Mouse (Mus musculus) retina, postnatal 7 days (tissue): ENCODE data around the gene Serinc2.
"Not testable (repeated sequence)": the region's sequence is repeated elsewhere in the genome, so short reads cannot be mapped to it uniquely, and the experiment has no call there.

ENCODE experiments used
- DNase-seq: peaks from one replicate; pipeline ENCODE4 v3.0.0-alpha.2; 2012; ENCODE audit warnings: low read depth, low spot score

Gene Serinc2

GRCm38 (mm10) chr4:130264131-130264530 is 14.9 kb downstream of the Serinc2 start:
- DNase-seq, result no peak

- no peak for DNase-seq
These were observed 18.6 kb downstream of the Serinc2 start for GRCm38 (mm10) chr4:130260406-130260805.

DNA sequence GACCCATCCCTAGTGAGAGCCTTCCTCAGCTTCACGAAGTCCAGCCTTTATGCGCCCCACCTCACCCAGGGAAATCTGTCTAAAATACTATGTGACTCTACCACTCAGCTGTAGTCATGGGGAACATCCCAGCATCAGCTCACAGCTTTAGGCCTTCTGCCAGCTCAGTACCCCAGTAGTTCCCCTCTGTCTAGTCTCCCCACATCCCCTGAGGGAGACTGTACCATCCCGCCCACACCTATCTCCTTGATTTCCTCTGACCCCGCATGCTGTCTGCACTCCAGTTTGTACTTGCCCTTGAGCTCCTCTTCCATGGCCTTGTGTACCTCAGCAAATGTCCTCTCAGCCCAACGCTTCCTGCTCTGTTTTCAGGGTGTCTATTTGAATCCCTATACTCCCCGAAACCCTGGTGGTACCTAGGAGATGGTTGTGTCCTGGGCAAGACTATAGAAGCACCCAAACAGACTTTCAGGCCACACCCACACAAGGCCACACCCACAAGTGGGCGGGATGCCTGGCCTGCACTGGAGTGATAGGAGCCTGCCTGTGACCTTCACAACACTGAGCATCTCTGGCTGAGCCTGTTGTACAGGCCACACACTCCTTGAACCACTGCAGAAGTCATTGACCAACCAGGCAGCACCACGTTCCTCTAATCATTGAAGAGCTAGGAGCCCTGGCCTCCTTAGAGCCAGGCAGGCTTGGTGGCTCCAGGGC is 26.4 kb downstream of the Serinc2 start:
- DNase-seq, result no peak

DNA sequence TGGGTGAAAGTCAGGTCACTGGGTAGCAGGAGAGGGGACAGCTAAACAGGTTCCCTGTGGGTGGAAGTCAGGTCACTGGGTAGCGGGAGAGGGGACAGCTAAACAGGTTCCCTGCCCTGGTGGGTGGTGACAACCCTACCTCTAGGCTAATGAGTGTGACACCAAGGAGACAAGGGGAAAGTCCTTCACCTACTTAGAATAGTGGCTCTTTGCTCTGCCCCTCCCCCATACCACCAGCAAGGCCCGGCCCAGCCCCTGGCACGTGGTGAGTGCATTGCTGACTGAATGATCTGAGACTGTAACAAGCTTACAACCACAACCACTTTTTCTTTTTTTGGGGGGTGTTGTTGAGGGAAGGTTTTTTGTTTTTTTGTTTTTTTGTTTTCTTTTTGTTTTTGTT is 27.2 kb downstream of the Serinc2 start:
- DNase-seq, result no peak

GRCm38 (mm10) chr4:130251172-130251705 is 27.8 kb downstream of the Serinc2 start:
- no peak for DNase-seq

DNA sequence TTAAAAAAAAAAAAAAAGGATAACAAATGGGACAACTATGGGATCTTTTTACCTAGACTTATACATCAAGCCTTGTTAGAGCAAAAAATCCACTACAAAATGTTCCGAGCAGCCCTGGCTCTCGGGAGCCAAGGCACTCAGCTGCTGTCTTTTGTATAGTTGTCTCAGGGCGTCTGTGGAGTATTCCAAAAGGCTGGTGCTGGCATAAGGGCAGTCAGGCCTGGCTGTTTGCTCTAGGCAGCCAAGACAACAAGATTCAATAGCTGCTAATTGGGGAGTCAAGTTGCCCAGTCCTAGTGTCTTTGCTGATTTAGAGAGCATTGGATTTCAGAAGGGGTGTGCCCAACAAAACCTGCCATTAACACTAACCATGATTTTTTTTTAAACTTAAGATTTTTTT is 30.4 kb downstream of the Serinc2 start:
- no peak for DNase-seq

DNA sequence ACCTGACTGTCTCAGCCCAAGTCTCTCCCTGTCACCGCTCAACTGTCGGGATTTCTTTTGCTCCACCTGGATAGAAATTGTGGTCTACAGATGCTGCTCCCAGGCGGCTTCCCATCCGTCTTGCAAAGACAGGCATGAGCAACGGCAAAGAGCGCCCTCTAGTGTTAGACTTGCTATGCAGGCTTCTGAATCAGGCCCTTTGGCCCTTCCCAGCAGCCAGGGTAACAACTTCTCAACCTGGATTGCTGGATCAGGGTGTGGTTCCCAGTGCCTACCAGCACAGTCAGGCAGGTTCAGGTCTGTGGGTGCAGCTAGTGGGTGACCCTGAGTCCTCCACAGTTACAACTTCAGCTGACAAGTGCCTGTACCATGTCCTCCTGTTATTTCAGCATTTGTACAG is 32.9 kb downstream of the Serinc2 start:
- peak; percentile 71 for DNase-seq

GRCm38 (mm10) chr4:130244749-130245148 is 34.3 kb downstream of the Serinc2 start:
- no peak for DNase-seq

- DNase-seq, result not testable (repeated sequence)
These were observed 35.4 kb downstream of the Serinc2 start for GRCm38 (mm10) chr4:130243621-130244020.

DNA sequence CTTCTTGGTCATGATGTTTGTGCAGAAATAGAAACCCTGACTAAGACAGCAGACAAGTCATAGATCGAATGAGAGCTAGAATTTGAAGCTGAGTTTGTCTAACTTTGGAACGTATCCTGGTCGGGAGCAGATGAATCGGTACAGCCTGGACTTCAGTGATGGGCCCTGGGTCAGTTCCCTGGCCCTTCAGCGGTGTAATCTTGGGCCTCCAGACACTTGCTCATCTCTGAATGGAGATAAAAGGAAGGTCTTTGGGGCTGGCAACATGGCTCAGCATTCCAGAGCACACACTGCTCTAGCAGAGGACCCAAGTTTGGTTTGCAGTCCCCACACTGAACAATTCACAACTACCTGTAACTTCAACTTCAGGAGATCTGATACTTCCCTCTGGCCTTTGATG is 36.0 kb downstream of the Serinc2 start:
- no peak for DNase-seq

DNA sequence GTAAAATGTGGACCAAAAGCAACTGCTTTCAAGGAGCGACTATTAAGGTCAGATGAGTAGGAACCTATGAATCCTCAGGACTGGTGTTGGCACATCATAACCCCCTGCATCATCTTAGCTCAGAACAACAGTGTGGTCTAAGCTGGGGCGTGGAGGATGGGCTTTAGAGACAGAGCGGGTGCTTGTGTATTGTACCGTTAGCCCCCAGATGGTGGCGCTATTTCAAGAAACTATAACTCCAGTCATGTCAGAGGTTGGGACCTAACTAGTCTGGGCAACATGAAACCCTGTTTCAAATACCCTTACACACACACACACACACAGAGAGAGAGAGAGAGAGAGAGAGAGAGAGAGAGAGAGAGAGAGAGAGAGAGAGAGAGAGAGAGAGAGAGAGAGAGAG is 38.3 kb downstream of the Serinc2 start:
- no peak for DNase-seq

DNA sequence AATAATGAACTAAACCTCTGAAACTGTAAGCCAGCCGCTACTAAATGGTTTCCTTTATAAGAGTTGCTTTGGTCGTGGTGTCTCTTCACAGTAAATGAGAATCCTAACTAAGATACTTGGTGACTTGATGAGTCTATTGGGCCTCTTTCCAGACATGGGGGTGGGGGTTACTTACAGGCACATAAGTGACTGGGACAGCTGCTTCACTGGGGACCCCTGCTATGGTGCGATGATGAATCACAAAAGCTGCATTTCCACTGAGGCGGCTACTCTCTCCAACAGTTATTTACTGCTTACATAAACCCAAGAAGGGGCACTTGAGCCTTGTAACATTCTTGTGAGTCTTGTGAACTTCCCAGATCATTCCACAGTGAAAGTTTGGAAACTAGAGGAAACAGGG is 41.4 kb downstream of the Serinc2 start:
- DNase-seq, result no peak

DNA sequence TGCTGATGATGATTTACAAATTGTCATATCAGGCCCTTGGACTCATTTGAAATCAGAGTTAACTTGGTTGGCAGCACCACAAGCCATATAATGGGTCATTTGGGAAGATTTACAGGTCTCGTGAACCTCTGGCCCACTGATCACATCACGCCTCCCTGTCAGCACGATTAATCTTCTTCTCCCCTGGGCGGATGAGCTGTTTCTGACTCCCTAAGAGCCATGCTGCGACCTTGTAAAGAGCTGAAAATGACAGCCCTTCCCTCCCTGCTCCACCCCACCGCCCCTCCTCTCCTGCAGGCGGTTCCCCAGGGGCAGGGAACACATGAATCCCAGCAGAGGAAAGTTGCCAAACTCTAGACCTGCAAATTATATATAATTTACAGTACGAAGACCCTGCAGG is 42.6 kb downstream of the Serinc2 start:
- no peak for DNase-seq

GRCm38 (mm10) chr4:130224071-130224470 is 54.9 kb downstream of the Serinc2 start:
- no peak for DNase-seq

- DNase-seq, result no peak
These were observed 56.8 kb downstream of the Serinc2 start, which contains the start of gene Gm853 for GRCm38 (mm10) chr4:130222179-130222578. TSS of gene Gm853 (minus strand) at chr4:130222401.

- DNase-seq, result no peak
These were observed 58.8 kb downstream of the Serinc2 start for GRCm38 (mm10) chr4:130220176-130220575.

- no peak for DNase-seq
These were observed 63.6 kb downstream of the Serinc2 start for GRCm38 (mm10) chr4:130215392-130215791.

DNA sequence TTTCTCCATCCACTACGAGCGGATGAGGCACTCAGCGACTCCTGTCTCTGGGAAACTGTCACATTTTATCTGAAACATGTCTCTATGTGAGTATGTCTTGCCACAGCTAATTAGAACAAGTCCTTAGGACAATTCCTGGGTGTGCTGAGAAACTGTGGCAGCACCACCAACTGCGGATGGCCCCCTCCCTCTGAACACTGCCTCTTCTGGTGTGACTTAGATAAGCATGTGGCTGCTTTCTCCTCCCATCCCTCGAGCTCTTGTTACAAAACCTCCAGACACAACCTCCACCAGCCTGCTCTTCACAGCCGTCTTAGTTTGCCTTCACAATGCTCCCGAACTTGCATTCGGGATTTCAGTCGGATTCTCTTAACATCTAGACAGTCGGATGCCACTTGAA is 65.1 kb downstream of the Serinc2 start:
- no peak for DNase-seq

- no peak for DNase-seq
These were observed 65.8 kb downstream of the Serinc2 start for GRCm38 (mm10) chr4:130213197-130213596.

- DNase-seq, result no peak
These were observed 66.6 kb downstream of the Serinc2 start for GRCm38 (mm10) chr4:130212421-130212820.

- no peak for DNase-seq
These were observed 67.1 kb downstream of the Serinc2 start for GRCm38 (mm10) chr4:130211870-130212269.
